Mouse (Mus musculus) lung, adult 2 months (tissue): ENCODE measurements around the gene Zbtb25.

Experiments used
- CTCF ChIP-seq: fragments of 200-500 bp; IDR thresholded peaks from 2 replicates; pipeline ENCODE4 v1.5.1; 2011; ENCODE audit warnings: mild to moderate bottlenecking, low read length, control low read depth; ENCODE audit not compliant: insufficient read depth
- POLR2A ChIP-seq: fragments of 200-500 bp; IDR thresholded peaks from 2 replicates; pipeline ENCODE4 v1.6.1; 2011; ENCODE audit warnings: low read depth, mild to moderate bottlenecking, control low read depth, low read length, borderline replicate concordance; ENCODE audit errors: extremely low read depth

GRCm38 (mm10) chr12:76369206-76369977 lies at the start of gene Zbtb25:
- TF ChIP-seq POLR2A: peak; percentile 46; the same call in 1 of the 2 replicates
- no peak for TF ChIP-seq CTCF
